Mouse (Mus musculus): ENCODE measurements at regions not wholly inside any gene's neighbourhood (a gene's known extent, or its start where the extent isn't known, plus 50 kb on each side); places are given as distances from the start of the nearest gene placed in this dataset.

- CTCF ChIA-PET = interaction anchor here (0.6 kb wide), 1 partner anchor 11 kb away, joined by 4 read pairs; no protein-coding TSS in a partner anchor
These were observed 404.7 kb downstream of the Pla2g4a start for GRCm38 (mm10) chr1:149556381-149556780.

GRCm38 (mm10) chr1:149555355-149556007 lies 405.6 kb downstream of the Pla2g4a start:
- CTCF ChIA-PET = no interaction called here

GRCm38 (mm10) chr1:149546076-149546475 lies 415.0 kb downstream of the Pla2g4a start:
- CTCF ChIA-PET = no interaction called here

- CTCF ChIA-PET = no interaction called here
These were observed 419.7 kb downstream of the Pla2g4a start for GRCm38 (mm10) chr1:149541386-149541785.

- CTCF ChIA-PET = no interaction called here
These were observed 427.4 kb downstream of the Pla2g4a start for GRCm38 (mm10) chr1:149533651-149534050.

Data from spleen, embryonic (tissue).